Mouse (Mus musculus) liver, postnatal 0 days (tissue): ENCODE measurements at regions not wholly inside any gene's neighbourhood (a gene's known extent, or its start where the extent isn't known, plus 50 kb on each side); places are given as distances from the start of the nearest gene placed in this dataset.

Experiments used
- ATAC-seq: fragments of 200-750 bp; cut with Nextera tagmentation; 2 replicates; pipeline ENCODE4 v1.8.0; 2017; ENCODE audit warnings: mild to moderate bottlenecking, moderate library complexity
- DNase-seq: peaks from one replicate; pipeline ENCODE4 v3.0.0-alpha.2; 2016
- H3K27ac ChIP-seq: fragments of 300-500 bp; sonication (generic); 2 replicates; pipeline ENCODE4 v1.5.1; 2014; ENCODE audit warnings: antibody characterized with exemption, moderate library complexity, mild to moderate bottlenecking, low read depth
- H3K27me3 ChIP-seq: fragments of 300-500 bp; sonication (generic); 2 replicates; pipeline ENCODE4 v1.6.1; 2014; ENCODE audit warnings: low read length, control low read depth, mixed read lengths; ENCODE audit not compliant: insufficient read depth
- H3K36me3 ChIP-seq: fragments of 300-500 bp; sonication (generic); replicated peaks from 2 replicates; pipeline ENCODE4 v1.6.1; 2014; ENCODE audit warnings: mild to moderate bottlenecking, control low read depth, low read length, moderate library complexity, mixed read lengths; ENCODE audit not compliant: insufficient read depth
- H3K4me1 ChIP-seq: fragments of 300-500 bp; sonication (generic); 2 replicates; pipeline ENCODE4 v1.6.1; 2014; ENCODE audit warnings: antibody characterized with exemption, mild to moderate bottlenecking, control low read depth; ENCODE audit not compliant: insufficient read depth
- H3K4me2 ChIP-seq: fragments of 300-500 bp; sonication (generic); 2 replicates; pipeline ENCODE4 v1.6.1; 2014; ENCODE audit warnings: low read depth, mild to moderate bottlenecking, low read length, moderate library complexity, mixed read lengths
- H3K4me3 ChIP-seq: fragments of 300-500 bp; sonication (generic); 2 replicates; pipeline ENCODE4 v1.5.1; 2014; ENCODE audit warnings: low read depth, low read length
- H3K9ac ChIP-seq: fragments of 300-500 bp; sonication (generic); replicated peaks from 2 replicates; pipeline ENCODE4 v1.6.1; 2014; ENCODE audit warnings: mild to moderate bottlenecking, moderate library complexity
- H3K9me3 ChIP-seq: fragments of 300-500 bp; sonication (generic); 2 replicates; pipeline ENCODE4 v1.6.1; 2016; ENCODE audit warnings: mild to moderate bottlenecking, control low read depth, low read length, mixed read lengths
- CTCF ChIP-seq: sonication (generic); IDR thresholded peaks from 2 replicates; pipeline ENCODE4 v1.5.1; 2016; ENCODE audit warnings: antibody characterized with exemption, low read depth
- EP300 ChIP-seq: IDR thresholded peaks from 2 replicates; pipeline ENCODE4 v1.6.1; 2016; ENCODE audit warnings: antibody characterized with exemption, low read depth, mild to moderate bottlenecking
- WGBS: fragments of 180-500 bp; shearing (Covaris S2); extraction: QIAGEN DNeasy Blood & Tissue Kit; methylation state at CpG from one replicate; pipeline ENCODE4 v1.1.7; 2014; ENCODE audit not compliant: insufficient replicate concordance; 5-methylcytosine and 5-hydroxymethylcytosine counted together

GRCm38 (mm10) chr2:48186161-48186560 is 627.7 kb upstream of the Acvr2a start:
- H3K27ac ChIP-seq = no peak overlapping the region
- no peaks in the 10 kb centered on the region for H3K4me1 ChIP-seq
- TF ChIP-seq EP300 = no peak
- TF ChIP-seq CTCF = no peak
- no peak overlapping the region for H3K4me3 ChIP-seq
- no peak overlapping the region for H3K4me2 ChIP-seq
- H3K9me3 ChIP-seq = no peaks in the 10 kb centered on the region
- 86% methylated on average over 1 of the region's 1 CpGs for WGBS
- H3K36me3 ChIP-seq = no peaks in the 10 kb centered on the region
- no peak for ATAC-seq
- no peak for DNase-seq
- no peak overlapping the region for H3K9ac ChIP-seq
- no peaks in the 10 kb centered on the region for H3K27me3 ChIP-seq

- H3K4me3 ChIP-seq = no peak overlapping the region
- no peaks in the 10 kb centered on the region for H3K9me3 ChIP-seq
- no peaks in the 10 kb centered on the region for H3K36me3 ChIP-seq
- no peaks in the 10 kb centered on the region for H3K27me3 ChIP-seq
- DNase-seq (no peak), ATAC-seq (no peak)
- H3K27ac ChIP-seq = no peak overlapping the region
- no peak overlapping the region for H3K9ac ChIP-seq
- TF ChIP-seq EP300 (no peak), CTCF (no peak)
- H3K4me2 ChIP-seq = no peak overlapping the region
- WGBS = 60% methylated on average over 2 of the region's 2 CpGs
- H3K4me1 ChIP-seq = no peaks in the 10 kb centered on the region
Observed at GRCm38 (mm10) chr2:48186609-48187008, 627.3 kb upstream of the Acvr2a start.

GRCm38 (mm10) chr2:48211804-48212203 is 602.1 kb upstream of the Acvr2a start:
- H3K4me1 ChIP-seq = no peaks in the 10 kb centered on the region
- H3K4me3 ChIP-seq = no peak overlapping the region
- H3K4me2 ChIP-seq = no peak overlapping the region
- H3K9ac ChIP-seq = no peak overlapping the region
- H3K36me3 ChIP-seq = no peaks in the 10 kb centered on the region
- H3K9me3 ChIP-seq = no peaks in the 10 kb centered on the region
- ATAC-seq (no peak), DNase-seq (no peak)
- H3K27me3 ChIP-seq = no peaks in the 10 kb centered on the region
- no peak overlapping the region for H3K27ac ChIP-seq
- TF ChIP-seq CTCF (no peak), EP300 (no peak)
- 55% methylated on average over 1 of the region's 1 CpGs for WGBS

- H3K4me1 ChIP-seq = no peaks in the 10 kb centered on the region
- TF ChIP-seq CTCF (no peak), EP300 (no peak)
- WGBS = 66% methylated on average over 3 of the region's 3 CpGs
- no peak overlapping the region for H3K27ac ChIP-seq
- no peak for ATAC-seq
- no peak overlapping the region for H3K4me2 ChIP-seq
- DNase-seq = no peak
- no peaks in the 10 kb centered on the region for H3K27me3 ChIP-seq
- no peaks in the 10 kb centered on the region for H3K9me3 ChIP-seq
- no peaks in the 10 kb centered on the region for H3K36me3 ChIP-seq
- H3K9ac ChIP-seq = no peak overlapping the region
- H3K4me3 ChIP-seq = no peak overlapping the region
Observed at GRCm38 (mm10) chr2:48220771-48221170, 593.1 kb upstream of the Acvr2a start.

- no peaks in the 10 kb centered on the region for H3K36me3 ChIP-seq
- no peaks in the 10 kb centered on the region for H3K27me3 ChIP-seq
- no peak overlapping the region for H3K4me3 ChIP-seq
- DNase-seq (no peak), ATAC-seq (no peak)
- H3K9me3 ChIP-seq = no peaks in the 10 kb centered on the region
- H3K4me1 ChIP-seq = no peaks in the 10 kb centered on the region
- H3K9ac ChIP-seq = no peak overlapping the region
- WGBS = 59% methylated on average over 2 of the region's 2 CpGs
- TF ChIP-seq CTCF (no peak), EP300 (no peak)
- no peak overlapping the region for H3K27ac ChIP-seq
- no peak overlapping the region for H3K4me2 ChIP-seq
Observed at GRCm38 (mm10) chr2:48223084-48223799, 590.7 kb upstream of the Acvr2a start.

- Histone ChIP-seq H3K36me3 (no peaks in the 10 kb centered on the region), H3K27ac (no peak overlapping the region), H3K4me1 (no peaks in the 10 kb centered on the region), H3K4me2 (no peak overlapping the region), H3K27me3 (no peaks in the 10 kb centered on the region), H3K4me3 (no peak overlapping the region), H3K9me3 (no peaks in the 10 kb centered on the region), H3K9ac (no peak overlapping the region)
- no peak for TF ChIP-seq EP300
- no peak for TF ChIP-seq CTCF
- no peak for ATAC-seq
- WGBS = 76% methylated on average over 4 of the region's 4 CpGs
- no peak for DNase-seq
Observed at GRCm38 (mm10) chr2:48250174-48250573, 563.7 kb upstream of the Acvr2a start.
